Mouse (Mus musculus) small intestine, adult 2 months (tissue): ENCODE data around the gene Emx2.

ENCODE experiments used
- CTCF ChIP-seq: fragments of 200-500 bp; IDR thresholded peaks from 2 replicates; pipeline ENCODE4 v1.5.1; 2012; ENCODE audit warnings: low read depth, mild to moderate bottlenecking, control low read depth, inconsistent platforms, low read length, moderate library complexity, mixed read lengths; ENCODE audit not compliant: insufficient replicate concordance, insufficient read length; ENCODE audit errors: extremely low read depth
- POLR2A ChIP-seq: fragments of 200-500 bp; IDR thresholded peaks from 2 replicates; pipeline ENCODE4 v1.6.1; 2012; ENCODE audit warnings: low read depth, mild to moderate bottlenecking, control low read depth, inconsistent platforms, low read length, moderate library complexity

DNA sequence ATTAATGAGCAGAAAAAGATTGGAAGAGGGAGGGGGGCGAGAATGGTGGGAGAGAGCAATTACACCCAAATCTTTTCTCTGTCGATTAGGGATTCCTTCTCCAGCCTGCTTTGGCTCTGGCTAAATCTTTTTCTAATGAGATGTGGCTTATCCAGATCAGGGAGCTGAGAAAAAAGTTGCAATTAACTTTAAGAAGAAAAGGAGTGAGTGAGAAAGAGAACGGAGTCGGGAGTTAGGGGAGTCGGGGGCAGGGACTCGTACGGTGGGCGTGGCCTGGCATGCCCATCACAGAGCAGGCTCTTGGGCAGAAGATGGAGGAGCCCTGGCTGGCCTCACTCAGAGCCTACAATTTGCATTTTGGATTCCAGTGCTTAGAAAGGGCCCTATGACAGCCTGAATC, 35.8 kb upstream of the Emx2 start:
- TF ChIP-seq CTCF (no peak), POLR2A (no peak)
